Mouse (Mus musculus): ENCODE data around the gene Pdk1.
"Not testable (repeated sequence)": the region's sequence is repeated elsewhere in the genome, so short reads cannot be mapped to it uniquely, and the experiment has no call there.

Gene Pdk1

DNA sequence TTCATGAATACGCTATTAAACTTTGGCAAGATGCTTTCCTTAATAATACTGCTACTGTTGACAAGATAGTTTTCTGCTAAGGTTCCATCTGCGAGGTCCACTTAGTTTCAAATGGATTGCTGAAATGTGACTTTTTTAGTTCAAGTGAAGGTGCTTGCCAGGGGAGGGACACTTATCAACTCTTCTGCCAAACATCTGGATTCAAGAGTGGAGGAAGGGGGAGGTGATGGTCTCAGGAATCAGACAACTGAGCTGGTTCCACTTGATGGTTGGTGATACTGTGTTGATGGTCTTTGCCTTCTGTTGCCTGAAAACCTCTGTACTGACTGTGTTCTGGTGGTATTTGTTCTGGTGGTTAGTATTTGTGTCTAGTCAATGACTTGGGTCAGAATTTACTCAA lies 1.4 kb downstream of the Pdk1 start:
- DNase-seq (ENCODE audit: low read depth, low spot score), result no peak

DNA sequence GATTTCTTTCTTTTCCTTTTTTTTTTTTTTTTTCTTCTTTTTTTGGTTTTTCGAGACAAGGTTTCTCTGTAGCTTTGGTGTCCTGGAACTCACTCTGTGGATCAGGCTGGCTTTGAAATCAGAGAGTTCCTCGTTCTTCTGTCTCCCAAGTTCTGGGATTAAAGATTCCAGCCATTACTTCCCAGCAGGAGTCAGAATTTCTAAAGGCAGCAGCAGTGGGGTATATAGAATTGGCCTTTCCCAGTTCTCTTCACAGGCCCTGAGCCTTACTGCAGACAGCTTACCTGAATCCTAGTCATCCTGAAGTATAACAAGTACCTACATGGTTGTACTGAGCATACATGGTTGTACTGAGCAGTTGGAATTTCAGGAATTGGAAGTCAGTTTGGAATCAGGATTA lies 1.8 kb downstream of the Pdk1 start:
- DNase-seq (ENCODE audit: low read depth, low spot score), result no peak

DNA sequence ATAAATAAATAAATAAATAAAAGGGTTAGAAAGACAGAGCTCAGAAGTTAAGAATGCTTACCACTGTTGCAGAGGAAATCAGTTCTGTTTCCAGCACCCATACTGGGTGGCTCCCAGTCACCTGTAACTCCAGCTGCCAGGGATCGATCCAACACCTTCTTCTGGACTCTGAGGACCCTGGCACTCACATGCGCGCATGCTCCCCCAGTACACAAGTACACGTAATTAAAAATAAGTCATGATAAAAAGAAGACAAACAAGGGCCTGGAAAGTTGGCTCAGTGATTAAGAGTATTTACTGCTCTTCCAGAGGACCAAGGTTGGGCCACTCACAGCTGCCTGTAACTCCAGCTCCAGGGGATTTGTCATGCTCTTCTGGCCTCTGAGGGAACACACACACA lies 4.8 kb downstream of the Pdk1 start:
- no peak for DNase-seq (ENCODE audit: low read depth, low spot score)

DNA sequence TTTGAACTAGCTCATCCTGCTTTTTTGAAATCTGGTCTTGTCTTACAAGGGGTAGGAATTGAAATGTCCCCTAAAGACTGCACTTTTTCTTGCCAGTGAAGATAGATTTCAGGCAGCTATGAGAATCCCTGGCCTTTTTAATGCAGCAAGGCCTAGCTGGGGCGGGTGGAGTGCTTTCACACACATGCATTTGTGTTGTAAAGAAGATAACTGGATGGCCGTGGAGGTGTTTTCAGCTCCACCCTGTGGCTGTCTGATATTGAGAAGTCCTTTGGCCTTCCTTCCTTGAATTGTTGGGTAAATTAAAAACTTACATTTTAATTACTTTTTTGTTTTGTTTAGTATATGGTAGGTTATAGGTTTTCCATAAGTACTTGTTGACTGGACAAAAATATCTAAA lies 5.4 kb downstream of the Pdk1 start:
- no peak for DNase-seq (ENCODE audit: low read depth, low spot score)

DNA sequence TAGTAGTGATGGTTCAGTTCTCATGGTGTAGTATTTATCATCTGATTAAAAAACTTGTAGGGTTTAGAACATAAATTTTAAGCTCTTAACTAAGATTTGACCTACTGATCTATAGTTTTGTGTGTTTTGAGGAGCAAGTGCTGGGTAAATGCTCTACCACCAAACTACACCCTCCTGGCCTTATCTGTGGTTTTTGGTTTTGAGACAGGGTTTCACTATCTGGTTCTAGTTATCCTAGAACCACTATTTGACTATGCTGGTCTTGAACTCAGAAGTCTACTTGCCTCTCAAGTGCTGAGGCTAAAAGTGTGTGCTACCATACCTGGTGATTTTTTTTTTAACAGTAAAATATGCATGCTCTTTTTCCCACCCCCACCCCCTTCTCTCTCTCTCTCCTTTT lies 5.9 kb downstream of the Pdk1 start:
- no peak for DNase-seq (ENCODE audit: low read depth, low spot score)

DNA sequence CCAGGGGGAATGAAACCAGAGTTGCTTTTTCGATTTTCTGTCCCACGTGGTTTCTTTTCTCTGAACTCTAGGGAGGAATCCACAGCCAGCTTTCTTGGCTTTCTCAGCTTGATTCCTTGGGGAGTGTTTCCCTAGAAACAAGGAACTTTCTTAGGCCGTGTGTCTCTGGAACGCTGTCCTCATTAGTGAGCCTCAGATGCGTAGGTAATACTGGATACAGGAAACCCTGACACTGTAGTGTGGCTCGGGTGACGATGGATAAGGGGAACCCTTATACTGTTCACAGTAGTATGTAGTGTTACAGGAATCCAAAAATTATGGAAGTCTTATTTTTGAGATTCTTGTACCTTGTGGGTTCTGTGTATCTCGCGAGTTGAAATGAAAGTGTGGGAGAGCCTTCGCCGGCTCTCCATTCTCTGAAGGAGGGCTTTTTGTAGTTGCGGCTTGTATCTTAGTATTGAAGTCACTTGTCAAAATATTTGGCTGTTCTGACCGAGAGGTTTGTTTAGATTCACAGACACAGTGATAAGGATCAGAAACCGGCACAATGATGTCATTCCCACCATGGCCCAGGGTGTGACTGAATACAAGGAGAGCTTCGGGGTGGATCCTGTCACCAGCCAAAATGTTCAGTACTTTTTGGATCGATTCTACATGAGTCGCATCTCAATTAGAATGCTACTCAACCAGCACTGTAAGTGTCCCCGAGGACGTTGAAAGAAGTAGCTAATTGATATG lies 10.1 kb downstream of the Pdk1 start:
- DNase-seq (ENCODE audit: low read depth, low spot score), result no peak

DNA sequence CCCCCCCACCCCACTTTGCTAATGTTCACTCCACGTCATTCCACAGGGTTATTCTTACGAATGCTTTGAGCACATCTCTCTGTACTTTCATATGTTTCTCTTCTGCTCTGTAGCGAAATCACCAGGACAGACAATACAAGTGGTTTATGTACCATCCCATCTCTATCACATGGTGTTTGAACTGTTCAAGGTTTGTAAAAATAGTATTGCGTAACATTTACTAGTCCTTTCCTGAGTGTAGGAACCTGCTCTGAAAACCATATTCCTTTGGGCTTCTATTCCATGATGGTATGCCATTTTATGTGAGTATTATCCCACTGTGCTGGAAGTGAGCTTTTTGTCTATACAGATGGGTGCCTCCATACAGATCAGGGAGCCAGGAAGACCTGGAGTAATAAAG lies 14.2 kb downstream of the Pdk1 start:
- no peak for DNase-seq (ENCODE audit: low read depth, low spot score)

DNA sequence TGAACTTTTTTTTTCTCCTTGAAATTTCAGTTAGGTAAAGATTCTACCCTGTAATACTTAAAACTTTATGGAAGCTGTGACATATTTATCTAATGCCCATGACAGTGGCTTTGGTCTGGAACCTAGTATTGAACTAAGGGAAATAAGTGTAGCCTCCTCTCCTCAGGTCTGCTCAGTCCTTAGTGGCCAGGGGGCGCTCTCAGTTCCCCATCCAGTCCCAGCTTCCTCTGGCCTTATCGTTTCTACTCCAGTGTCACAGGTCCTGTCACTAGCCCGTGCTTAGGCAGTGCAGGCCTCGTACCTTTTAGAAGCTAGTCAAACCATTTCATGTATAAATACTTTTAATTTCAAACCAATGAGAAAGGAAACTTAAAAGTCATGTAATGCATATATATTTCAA lies 15.4 kb downstream of the Pdk1 start:
- DNase-seq (ENCODE audit: low read depth, low spot score), result no peak

DNA sequence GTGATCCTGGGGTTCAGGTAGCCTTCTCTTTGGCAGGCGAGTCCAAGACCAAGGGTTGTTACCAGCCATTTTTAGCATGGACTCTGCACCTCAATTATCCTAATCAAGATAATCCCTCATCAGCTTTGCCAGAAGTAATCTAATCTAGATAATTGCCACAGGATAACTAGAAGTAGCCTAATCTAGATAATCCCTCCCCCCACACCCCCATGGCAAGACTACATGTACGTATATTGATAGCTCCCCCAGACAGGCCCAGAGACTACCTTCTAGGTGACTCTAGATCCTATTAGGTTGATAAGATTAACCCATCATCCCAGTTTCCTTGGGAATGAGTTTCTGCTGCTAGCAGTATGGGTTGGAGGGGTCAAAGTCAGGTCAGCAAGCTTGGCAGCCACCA lies 18.5 kb downstream of the Pdk1 start:
- no peak for DNase-seq (ENCODE audit: low read depth, low spot score)

DNA sequence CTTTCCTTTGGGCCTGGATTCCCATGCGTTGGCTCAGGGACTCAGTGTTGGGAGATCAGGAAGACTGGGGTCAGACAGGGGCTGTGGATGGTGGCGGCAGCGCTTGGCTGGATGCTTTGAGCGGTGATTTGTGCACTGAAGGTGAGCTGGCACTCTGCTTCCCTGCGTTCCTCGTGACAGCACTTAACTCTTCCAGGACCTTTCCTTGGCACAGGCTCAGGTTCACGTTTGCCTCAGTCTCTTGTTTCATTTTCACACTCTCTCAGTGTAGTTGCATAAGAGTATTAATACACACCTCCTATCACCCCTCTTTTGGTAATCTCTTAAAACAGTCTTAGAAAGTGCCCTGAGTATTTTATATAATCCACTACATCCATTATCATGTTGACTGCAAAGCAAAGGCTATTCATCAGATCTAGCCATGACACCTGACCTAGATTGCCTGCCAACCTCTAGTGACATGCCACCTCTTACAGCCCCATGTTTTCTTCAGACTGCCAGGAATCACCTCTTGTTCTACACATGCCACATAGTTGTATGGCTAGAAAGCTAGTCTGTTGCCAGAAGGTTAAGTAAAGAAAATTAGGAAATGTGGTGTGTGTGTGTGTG lies 19.8 kb downstream of the Pdk1 start:
- no peak for DNase-seq (ENCODE audit: low read depth, low spot score)

DNA sequence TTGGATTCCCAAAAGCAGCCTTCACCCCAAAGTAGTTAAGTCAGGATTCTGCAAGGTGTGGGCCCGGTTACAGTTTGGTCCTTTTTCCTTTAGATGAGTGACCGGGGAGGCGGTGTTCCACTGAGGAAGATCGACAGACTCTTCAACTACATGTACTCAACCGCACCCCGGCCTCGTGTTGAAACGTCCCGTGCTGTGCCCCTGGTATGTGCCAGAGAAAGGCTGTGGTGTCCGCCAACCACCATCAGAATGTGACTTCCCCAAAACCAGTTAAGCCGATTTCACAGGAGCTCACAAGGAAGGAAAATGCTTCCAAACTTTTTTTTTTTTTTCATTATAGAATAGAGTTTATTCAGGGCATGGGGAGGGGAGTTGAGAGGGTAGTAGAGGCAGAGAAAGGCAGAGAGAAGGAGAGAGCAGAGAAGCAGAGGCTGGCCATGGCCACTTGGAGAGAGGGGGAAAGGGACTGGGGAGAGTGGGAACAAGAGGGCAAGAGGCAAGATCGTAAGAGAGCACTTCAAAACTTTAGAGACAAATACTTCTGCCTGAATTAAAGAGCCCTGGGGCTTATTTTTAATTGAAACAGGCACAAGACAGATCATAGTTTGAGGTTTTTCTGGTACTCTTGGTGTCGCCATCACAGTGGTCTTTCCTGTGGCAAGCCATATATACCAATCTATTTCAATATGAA lies 22.7 kb downstream of the Pdk1 start:
- no peak for DNase-seq (ENCODE audit: low read depth, low spot score)

DNA sequence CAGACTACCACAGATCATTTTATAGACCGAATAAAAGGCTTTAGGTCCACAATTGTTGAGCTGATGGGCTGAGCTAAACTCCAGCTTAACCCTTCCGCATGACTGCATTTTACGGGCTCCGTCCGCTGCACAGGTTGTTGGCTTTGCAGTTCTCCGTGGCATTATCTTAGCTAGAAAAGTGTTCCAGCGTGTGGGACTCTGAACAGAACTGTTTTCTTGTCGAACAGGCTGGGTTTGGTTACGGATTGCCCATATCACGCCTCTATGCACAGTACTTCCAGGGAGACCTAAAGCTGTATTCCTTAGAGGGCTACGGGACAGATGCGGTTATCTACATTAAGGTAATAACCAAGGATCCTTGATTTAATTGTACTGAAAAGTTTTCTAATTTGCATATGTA lies 24.4 kb downstream of the Pdk1 start:
- DNase-seq (ENCODE audit: low read depth, low spot score), result no peak

DNA sequence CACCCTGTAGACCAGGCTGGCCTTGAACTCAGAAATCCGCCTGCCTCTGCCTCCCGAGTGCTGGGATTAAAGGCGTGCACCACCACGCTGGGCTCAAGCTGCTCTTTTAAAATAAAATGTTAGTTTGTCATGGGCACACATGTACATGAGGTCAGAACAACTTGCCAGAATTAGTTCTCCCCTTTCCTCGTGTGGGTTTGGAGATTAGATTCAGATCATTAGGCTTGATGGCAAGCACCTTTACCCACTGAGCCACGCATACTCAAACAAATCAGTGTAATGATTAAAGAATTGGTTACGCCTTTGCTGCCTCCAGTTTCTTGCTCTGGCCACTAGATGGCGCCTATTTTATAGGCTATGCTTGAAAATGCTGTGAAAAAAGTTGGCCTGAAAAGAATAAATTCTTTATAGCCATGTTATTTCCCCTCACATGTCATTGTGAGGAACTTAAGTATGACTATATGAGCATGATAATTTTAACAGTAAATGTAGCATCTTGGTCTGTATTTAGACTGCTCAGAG lies 25.4 kb downstream of the Pdk1 start:
- DNase-seq (ENCODE audit: low read depth, low spot score), result peak; percentile 45

DNA sequence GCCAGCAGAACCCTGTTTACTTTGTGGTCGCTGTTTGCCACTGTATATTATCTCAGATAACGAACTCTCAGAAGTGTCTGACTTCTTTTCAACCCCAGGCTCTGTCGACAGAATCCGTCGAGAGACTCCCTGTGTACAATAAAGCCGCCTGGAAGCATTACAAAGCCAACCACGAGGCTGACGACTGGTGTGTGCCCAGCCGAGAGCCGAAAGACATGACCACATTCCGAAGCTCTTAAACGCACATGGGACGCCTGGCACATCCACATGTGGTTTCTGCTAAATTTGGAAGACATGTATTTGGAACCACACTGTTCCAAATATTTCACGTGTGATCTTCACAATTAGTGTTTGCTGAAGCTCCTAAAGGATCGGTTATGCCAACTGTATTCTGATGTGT lies 26.9 kb downstream of the Pdk1 start:
- DNase-seq (ENCODE audit: low read depth, low spot score), result no peak

DNA sequence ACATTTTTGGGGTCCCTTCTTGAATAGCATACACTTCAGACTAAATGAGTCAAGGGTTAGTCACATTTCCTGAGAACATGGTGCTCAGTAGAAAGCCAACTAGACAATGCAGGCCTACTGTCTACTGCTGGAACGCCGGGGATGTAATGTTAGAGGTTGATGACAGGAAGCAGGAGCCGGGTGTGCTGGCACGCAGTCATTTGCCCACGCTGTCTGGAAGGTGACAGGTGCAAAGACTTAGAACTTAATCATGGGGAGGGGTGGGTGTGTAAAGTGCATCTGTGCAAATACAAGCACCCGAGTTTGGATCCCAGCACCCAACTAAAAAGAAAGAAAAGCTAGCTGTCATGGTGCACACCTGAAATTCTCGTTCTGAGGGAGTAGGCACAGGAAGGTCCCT lies 32.1 kb downstream of the Pdk1 start:
- no peak for DNase-seq (ENCODE audit: low read depth, low spot score)

DNA sequence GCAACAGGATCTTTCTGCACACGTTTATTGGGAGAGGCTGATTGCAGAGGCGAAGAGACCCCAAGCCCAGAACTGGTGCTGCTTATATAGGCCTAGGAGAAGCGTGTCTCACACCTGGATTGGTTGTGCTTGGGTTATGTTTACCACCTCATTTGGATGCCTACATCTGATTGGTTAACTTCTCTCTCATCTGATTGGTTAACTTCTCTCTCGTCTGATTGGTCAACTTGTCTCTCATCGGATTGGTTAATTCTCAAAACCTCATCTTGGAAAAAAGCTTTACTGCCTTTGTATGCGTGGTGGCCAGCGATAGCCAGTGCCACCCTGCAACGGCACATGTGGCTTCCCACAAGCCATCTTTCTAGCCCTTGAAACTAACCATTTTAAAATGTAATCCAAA lies 33.3 kb downstream of the Pdk1 start:
- DNase-seq (ENCODE audit: low read depth, low spot score), result not testable (repeated sequence)

DNA sequence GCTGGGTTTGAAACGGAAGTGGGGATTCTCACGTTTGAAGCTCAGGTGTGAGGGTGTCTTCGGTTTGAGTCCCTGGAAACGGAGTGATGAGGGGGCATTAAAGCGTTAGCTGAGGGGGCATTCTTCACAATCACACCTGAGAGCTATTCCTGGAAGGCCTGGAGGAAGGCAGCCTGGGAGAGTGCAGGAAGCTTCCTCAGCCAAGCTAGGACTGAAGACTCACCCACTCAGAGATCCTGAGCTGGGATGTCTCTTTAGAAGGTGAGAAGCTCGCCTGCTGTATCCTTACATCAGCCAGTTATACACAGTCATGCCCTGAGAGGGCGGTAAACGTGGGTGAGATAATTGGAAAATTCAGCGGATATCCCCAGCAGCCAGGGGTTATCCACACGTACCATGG lies 40.9 kb downstream of the Pdk1 start:
- no peak for DNase-seq (ENCODE audit: low read depth, low spot score)

DNA sequence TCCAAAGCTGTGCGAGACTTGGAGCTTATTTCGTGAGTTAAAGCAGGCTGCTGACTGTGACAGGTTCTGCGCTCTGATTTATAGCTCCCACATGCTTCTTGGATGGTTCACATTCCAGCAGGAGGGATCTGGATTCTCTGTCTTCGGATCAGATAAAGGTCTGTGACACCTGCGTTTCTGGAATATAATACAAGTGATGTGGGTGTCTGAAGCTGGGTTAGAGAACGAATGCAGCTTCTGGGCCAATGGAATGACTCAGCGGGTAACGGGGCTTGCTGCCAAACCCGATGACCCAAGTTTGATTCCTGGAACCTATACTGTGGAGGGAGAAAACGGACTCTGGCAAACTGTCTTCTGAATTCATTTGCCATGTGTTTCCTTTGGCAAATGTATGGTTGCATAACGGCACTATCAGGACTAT lies 46.2 kb downstream of the Pdk1 start:
- DNase-seq (ENCODE audit: low read depth, low spot score), result peak; percentile 67

DNA sequence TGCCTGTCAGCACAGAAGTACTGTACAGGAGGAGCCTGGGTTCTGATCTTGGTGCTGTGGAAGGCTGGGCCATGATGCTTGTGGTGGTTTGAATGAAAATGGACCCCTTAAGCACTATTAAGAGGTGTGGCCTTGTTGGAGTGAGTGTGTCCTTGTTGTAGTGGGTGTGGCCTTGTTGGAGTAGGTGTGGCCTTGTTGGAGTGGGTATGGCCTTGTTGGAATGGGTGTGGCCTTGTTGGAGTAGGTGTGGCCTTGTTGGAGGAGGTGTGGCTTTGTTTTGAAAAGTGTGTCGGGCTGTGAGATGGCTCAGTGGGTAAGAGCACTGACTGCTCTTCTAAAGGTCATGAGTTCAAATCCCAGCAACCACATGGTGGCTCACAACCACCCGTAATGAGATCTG lies 51.9 kb downstream of the Pdk1 start:
- not testable (repeated sequence) for DNase-seq (ENCODE audit: low read depth, low spot score)

DNA sequence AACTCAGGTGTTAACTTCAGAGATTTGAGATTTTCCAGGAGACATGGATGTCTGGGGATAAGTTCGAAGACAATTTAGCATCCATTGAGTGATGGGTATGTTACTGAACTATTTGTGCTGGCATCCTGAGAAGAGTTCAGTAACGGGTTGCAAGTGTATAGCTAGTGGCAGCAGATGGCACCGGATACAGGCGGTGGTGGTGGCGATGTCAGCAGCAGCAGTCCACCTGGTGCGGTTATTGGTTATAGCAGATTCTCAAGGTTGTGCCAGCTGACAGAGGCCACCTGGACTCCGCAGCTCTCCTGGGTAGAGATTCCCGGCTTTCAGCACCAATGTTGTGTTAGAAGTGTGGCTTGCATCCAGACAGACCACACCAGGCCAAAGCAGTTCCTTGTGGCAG lies 61.0 kb downstream of the Pdk1 start:
- no peak for DNase-seq (ENCODE audit: low read depth, low spot score)

DNA sequence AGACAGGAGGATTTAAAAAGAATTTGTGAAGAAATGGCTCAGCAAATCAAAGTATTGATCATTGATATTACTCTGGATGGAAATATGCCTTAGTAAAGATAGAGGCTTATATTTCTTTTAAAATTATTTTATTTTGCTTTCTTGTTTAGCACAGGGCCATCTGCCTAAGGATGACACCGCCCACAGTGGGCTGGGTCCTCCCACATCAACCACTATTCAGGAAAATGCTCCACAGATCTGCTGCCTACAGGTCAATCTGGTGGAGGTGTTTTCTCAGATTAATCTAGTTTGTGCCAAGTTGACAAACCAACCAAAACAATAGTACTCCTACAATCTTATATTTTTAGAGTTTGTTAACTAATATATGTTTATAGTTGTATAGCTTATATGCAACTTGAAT lies 63.7 kb downstream of the Pdk1 start:
- no peak for DNase-seq (ENCODE audit: low read depth, low spot score)

DNA sequence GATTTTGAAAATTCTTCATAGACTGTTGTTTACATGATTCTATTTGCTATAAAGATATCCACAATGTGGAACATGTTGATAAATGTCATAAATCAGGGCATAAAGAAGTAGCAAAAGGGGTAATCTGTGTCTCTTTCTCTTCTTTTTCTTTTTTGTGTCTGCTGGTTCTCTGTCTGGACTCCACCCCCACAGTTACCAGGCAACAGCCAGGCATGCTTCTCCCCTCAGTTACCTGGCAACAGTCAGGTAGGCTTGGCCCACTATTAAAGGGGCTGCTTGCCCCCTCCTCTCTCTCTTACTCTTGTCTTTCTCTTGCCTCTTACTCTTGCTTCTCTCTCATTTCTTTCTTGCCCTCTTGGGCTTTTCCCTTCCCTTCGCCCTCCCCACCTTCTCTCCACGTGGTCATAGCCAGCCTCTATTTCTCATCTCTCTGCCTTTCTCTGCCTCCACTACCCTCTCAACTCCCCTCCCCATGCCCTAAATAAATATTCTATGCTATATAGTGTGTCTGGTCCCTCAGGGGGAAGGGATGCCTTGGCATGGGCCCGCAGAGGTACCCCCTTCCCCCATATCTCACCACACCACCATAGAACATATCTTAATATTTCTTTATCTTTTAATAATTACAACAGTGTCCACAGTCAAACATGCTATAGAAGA lies 64.8 kb downstream of the Pdk1 start:
- no peak for DNase-seq (ENCODE audit: low read depth, low spot score)
